In the genomic region with DNA sequence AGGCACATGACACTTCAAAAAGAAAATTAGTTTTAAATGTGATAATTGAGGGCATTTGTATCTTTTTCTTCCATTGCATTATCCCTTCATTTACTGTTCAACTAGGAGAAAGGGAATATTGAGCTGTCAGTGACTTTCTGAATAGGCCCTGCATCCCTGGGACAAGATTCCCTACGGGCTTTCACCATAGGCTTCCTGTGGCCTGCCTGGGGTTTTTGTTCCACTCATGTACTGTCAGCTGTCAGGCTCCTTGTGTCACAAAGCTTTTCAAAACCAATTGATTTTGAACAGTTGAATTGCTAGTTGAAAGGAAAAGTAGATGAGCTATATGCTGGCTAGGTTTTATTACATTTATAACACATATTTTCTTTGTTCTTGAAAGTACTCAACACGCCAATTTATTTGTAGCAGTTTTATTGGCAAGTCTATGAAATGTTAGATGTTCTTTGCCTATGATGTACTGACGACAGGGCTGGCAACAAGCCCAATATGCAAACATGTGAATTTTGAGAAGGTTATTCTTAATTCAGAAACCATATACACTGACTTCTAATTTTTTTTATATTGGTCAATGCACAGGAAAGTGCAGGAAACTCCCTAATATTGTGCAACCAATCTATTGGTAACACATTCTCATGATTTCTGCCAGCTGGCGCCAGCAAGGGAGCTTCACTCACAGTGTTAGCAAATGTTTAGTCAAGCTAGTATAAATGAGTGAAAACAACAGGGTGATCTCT, we compare ENCODE assay signal across 10 mouse cellular contexts. TPM values are rescaled to one million over a fixed set of nuclear protein-coding genes. Genes with fewer than 3 reads are reported as not detected.
DNase-seq lines count a peak whose midpoint lies in the region; ATAC-seq and TF ChIP-seq lines count a peak whose summit lies in the region.
"Had no signal": no experiment of that assay in that cellular context is flagged by ENCODE, and none has a peak within 500 bp of the region (broad histone marks: within the 10 kb centered on the region; RNA-seq: fewer than 3 reads in every experiment).

No protein-coding gene starts in this region.

- no peak for ATAC-seq in midbrain, postnatal 0 days (ENCODE audit: low FRiP score)
- ATAC-seq in midbrain, embryonic 16.5 days, result no peak

- no peak for TF ChIP-seq POLR2A in heart, adult 2 months (IDR thresholded peaks at IDR 0.05; ENCODE audit: insufficient read depth, low read depth, low read length)

- no peaks in the 10 kb centered on the region for H3K27me3 ChIP-seq in heart, adult 2 months (ENCODE audit: control insufficient read depth, insufficient read depth, low read length)
- H3K27me3 ChIP-seq in heart, embryonic 10.5 days (ENCODE audit: insufficient read depth, poor library complexity, severe bottlenecking), result no peaks in the 10 kb centered on the region
- H3K27me3 ChIP-seq in midbrain, postnatal 0 days (ENCODE audit: insufficient read depth, low read length), result no peaks in the 10 kb centered on the region
- no peaks in the 10 kb centered on the region; the same call in 1 of the 2 replicates for H3K27me3 ChIP-seq in midbrain, embryonic 16.5 days (ENCODE audit: control insufficient read depth, insufficient read depth, low read depth, low read length)
- H3K27me3 ChIP-seq: megakaryocyte, embryonic 14.5 days had no signal

- no peak for TF ChIP-seq CTCF in heart, adult 2 months (IDR thresholded peaks at IDR 0.05)
- TF ChIP-seq CTCF in midbrain, postnatal 0 days (IDR thresholded peaks at IDR 0.05), result no peak

- no peaks in the 10 kb centered on the region for H3K4me1 ChIP-seq in heart, adult 2 months (ENCODE audit: control insufficient read depth, insufficient read depth, low read length)
- no peaks in the 10 kb centered on the region for H3K4me1 ChIP-seq in heart, embryonic 10.5 days
- no peaks in the 10 kb centered on the region for H3K4me1 ChIP-seq in midbrain, postnatal 0 days (ENCODE audit: insufficient read depth, low read length)
- peaks cover 6% of the 10 kb centered on the region; the same call in 1 of the 2 replicates for H3K4me1 ChIP-seq in midbrain, embryonic 16.5 days (ENCODE audit: control insufficient read depth, insufficient read depth, low read length)
- H3K4me1 ChIP-seq: megakaryocyte, embryonic 14.5 days had no signal

- 64% methylated on average over 4 of the region's 4 CpGs for WGBS in heart, adult 2 months
- WGBS in heart, embryonic 10.5 days, result 80% methylated on average over 4 of the region's 4 CpGs
- WGBS in midbrain, postnatal 0 days, result 46% methylated on average over 4 of the region's 4 CpGs
- WGBS in midbrain, embryonic 16.5 days, result 44% methylated on average over 4 of the region's 4 CpGs

- no peaks in the 10 kb centered on the region for H3K36me3 ChIP-seq in heart, adult 2 months (ENCODE audit: control insufficient read depth, insufficient read depth, low read length)
- no peaks in the 10 kb centered on the region for H3K36me3 ChIP-seq in heart, embryonic 10.5 days
- H3K36me3 ChIP-seq in midbrain, postnatal 0 days (ENCODE audit: insufficient read depth, low read length), result no peaks in the 10 kb centered on the region
- no peaks in the 10 kb centered on the region for H3K36me3 ChIP-seq in midbrain, embryonic 16.5 days (ENCODE audit: control insufficient read depth, insufficient read depth, low read length)

- TF ChIP-seq EP300 in heart, adult 2 months (IDR thresholded peaks at IDR 0.05; ENCODE audit: insufficient read depth, low read depth, low read length), result no peak

- no peak overlapping the region for H3K4me2 ChIP-seq in midbrain, postnatal 0 days (ENCODE audit: low read depth, low read length, poor library complexity, severe bottlenecking)
- no peak overlapping the region for H3K4me2 ChIP-seq in midbrain, embryonic 16.5 days (ENCODE audit: low read length)

- no peaks in the 10 kb centered on the region for H3K9me3 ChIP-seq in heart, embryonic 10.5 days
- no peaks in the 10 kb centered on the region for H3K9me3 ChIP-seq in midbrain, postnatal 0 days (ENCODE audit: low read length)
- no peaks in the 10 kb centered on the region for H3K9me3 ChIP-seq in midbrain, embryonic 16.5 days (replicated peaks; ENCODE audit: control insufficient read depth, low read length, poor library complexity, severe bottlenecking)
- H3K9me3 ChIP-seq: megakaryocyte, embryonic 14.5 days had no signal

- H3K9ac ChIP-seq in heart, adult 2 months (ENCODE audit: low read depth, low read length), result no peak overlapping the region
- H3K9ac ChIP-seq in midbrain, postnatal 0 days (replicated peaks; ENCODE audit: low read length, poor library complexity, severe bottlenecking), result no peak overlapping the region
- no peak overlapping the region for H3K9ac ChIP-seq in midbrain, embryonic 16.5 days (ENCODE audit: low read depth, low read length)

- intact Hi-C loops in heart, adult 2 months (cut with DNase I), result no loop called here
- intact Hi-C loops in gastrocnemius, postnatal 14 days (cut with DNase I; ENCODE audit: low total_unique reads), result no loop called here

- H3K4me3 ChIP-seq in heart, adult 2 months, result no peak overlapping the region
- no peak overlapping the region for H3K4me3 ChIP-seq in heart, embryonic 10.5 days
- H3K4me3 ChIP-seq in midbrain, postnatal 0 days (ENCODE audit: low read depth, low read length), result no peak overlapping the region
- H3K4me3 ChIP-seq in midbrain, embryonic 16.5 days (ENCODE audit: low read depth, low read length), result no peak overlapping the region
- H3K4me3 ChIP-seq: megakaryocyte, embryonic 14.5 days had no signal

- no peaks in the 10 kb centered on the region for H3K79me2 ChIP-seq in heart, adult 2 months (replicated peaks; ENCODE audit: control insufficient read depth, insufficient read depth, low read length)

- peak; percentile 42 to 43 for DNase-seq in heart, adult 2 months
- no peak for DNase-seq in heart, embryonic 10.5 days (ENCODE audit: low spot score)
- peak; percentile 33 for DNase-seq in midbrain, postnatal 0 days (ENCODE audit: low spot score)
- DNase-seq in gastrocnemius, postnatal 14 days, result peak; percentile 16
- peak; percentile 18 for DNase-seq in lung, postnatal 25 days (ENCODE audit: low spot score)
- DNase-seq in embryo, embryonic 9.5 days (ENCODE audit: extremely low spot score), result no peak
- DNase-seq in cerebellum, postnatal 4 days (ENCODE audit: low spot score in 2 of 2), result no peak

- no peak overlapping the region for H3K27ac ChIP-seq in heart, adult 2 months
- no peak overlapping the region for H3K27ac ChIP-seq in heart, embryonic 10.5 days
- no peak overlapping the region for H3K27ac ChIP-seq in midbrain, postnatal 0 days (ENCODE audit: low read depth, low read length)
- no peak overlapping the region for H3K27ac ChIP-seq in midbrain, embryonic 16.5 days (ENCODE audit: low read length)
- H3K27ac ChIP-seq: kidney, postnatal 0 days had no signal

RNA-seq across cellular contexts. Expression of a gene that starts 37.4 kb away (rescaled TPM):
- under 1 TPM; 0.39 to 0.68 TPM for total RNA-seq in heart, adult 2 months (2021)
- polyA plus RNA-seq in heart, adult 2 months (2012; rRNA removed), result 0.33 and 0.47 TPM in 2 replicates
- polyA plus RNA-seq in heart, embryonic 10.5 days (2016; fragmentation: Nextera tagmentation; extraction: Ambion mirVana), result 0.25 TPM in 1 of 2 replicates, not detected in the other
- total RNA-seq in midbrain, postnatal 0 days (2014; rRNA removed), result 0.90 and 1.2 TPM in 2 replicates
- polyA plus RNA-seq in midbrain, postnatal 0 days (2015; fragmentation: Nextera tagmentation; extraction: Ambion mirVana), result 0.47 and 0.71 TPM in 2 replicates
- 0.24 and 0.45 TPM in 2 replicates for polyA plus RNA-seq in midbrain, embryonic 16.5 days (2015; fragmentation: Nextera tagmentation; extraction: Ambion mirVana)
- 1 to 10 TPM in 1 of 2 experiments, under 1 TPM in 1; 0.82 to 1.3 TPM for total RNA-seq in gastrocnemius, postnatal 14 days (2021)

Comparison
In these comparisons a context has a peak if more than half of its experiments do, and no peak if none do; other contexts are left out.
1. DNase-seq: peak in heart, adult 2 months (2 of 2), midbrain, postnatal 0 days (single experiment), gastrocnemius, postnatal 14 days (single experiment) and lung, postnatal 25 days (single experiment); none in heart, embryonic 10.5 days (single experiment), embryo, embryonic 9.5 days (single experiment) and cerebellum, postnatal 4 days (0 of 2).